Mouse (Mus musculus) ovary, adult 18-20 months (tissue): ENCODE data around the gene Psg25.
"Not testable (repeated sequence)": the region's sequence is repeated elsewhere in the genome, so short reads cannot be mapped to it uniquely, and the experiment has no call there.

ENCODE experiments used
- DNase-seq: peaks from one replicate; pipeline ENCODE4 v3.0.0; 2022; ENCODE audit warnings: low spot score, mixed read lengths

Psg25 gene

GRCm38 (mm10) chr7:18532169-18532568, at the start of gene Psg25:
Gene Psg25 (minus strand): TSS chr7:18532269.
- DNase-seq = no peak

DNA sequence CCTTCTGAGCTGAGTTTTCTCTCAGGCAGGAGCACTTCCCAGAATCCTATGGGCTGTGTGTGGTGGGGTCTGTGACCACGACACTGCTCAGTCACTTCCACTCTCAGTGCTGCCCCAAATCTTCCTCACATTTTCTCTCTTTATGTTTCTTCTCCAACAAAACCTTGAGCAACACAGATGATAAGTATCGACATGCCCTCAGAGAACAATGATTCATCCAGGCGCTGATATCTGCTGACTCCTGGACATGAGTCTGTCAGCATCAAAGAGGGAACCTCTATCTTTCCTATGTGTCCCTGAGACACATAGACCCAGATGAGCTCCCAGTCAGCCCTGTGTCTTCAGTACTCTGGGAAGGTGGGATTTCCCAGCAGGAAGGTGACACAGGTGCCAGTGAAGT, 35.1 kb upstream of the Psg25 start, which contains the start of gene Psg27:
Gene Psg27, minus strand, starts transcription at position 101 of the 400 bp plus-strand sequence.
- DNase-seq = no peak

GRCm38 (mm10) chr7:18559850-18560249, 27.8 kb upstream of the Psg25 start:
- no peak for DNase-seq

DNA sequence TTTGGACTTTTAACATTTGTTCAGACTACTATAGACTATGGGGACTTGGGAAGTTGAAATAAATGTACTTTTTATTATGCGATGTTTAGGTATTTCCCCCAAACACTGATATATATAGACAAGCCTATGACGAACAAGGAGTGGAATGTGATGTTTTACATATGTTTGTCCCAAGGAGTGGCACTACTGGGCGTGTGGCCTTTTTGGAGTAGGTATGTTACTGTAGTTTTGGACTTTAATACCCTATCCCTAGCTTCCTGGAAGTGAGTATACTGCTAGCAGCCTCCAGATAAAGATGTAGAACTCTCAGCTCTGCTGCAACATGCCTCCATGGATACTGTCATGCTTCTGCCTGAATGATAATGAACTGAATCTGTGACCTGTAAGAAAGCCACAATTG, 23.7 kb upstream of the Psg25 start:
- not testable (repeated sequence) for DNase-seq

DNA sequence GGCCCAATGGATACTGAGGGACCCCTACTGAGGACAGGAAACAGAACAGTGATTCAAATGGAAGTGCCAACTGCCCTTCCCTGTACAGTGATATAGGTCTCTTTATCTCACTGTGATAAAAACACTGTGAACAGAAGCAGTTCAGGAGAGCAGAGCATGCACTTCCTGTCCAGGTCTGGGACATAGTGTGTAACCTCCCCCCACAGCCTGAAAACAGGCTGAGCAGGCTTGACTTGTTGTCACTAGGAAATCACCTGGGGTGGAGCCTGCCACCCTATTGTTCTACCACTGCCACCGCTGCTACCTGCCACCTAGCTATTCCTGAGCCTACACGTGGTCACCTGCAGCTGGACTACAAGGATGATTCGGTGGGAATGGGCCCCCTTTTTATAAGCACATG, 1.4 kb upstream of the Psg25 start:
- no peak for DNase-seq

DNA sequence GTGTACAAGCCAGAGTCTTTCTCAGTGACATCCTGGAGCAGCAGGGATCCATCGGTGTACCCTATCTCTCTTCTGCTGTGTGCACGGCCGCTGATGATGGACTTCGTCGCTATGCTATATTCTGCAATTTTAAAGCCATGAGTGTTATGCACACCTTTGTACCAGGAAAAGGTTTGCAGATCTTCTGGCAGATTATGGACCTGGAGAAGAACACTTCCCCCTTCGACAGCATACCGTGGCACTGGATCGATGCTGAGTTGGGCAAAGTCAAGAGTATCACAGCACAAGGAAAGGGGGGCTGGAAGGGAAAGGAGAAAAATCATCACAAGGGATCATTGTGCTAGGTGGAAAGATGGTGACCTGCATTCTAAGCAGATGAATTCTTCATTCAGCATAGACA, 7.4 kb downstream of the Psg25 start:
- no peak for DNase-seq

DNA sequence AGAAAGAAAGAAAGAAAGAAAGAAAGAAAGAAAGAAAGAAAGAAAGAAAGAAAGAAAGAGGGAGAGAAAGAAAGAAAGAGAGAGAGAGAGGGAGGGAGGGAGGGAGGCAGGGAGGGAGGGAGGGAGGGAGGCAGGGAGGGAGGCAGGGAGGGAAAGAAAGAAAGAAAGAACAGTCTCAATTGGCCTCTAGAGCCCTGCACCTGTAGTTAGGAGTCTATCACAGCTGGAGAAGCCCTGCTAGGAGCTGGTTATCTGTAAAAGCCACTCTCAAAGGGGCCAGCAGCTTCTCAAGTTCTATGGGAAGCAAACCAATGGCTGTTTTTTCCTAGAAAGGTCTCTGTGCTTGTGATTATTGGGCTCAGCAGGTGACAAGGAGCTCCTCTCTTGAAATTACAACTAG, 19.2 kb downstream of the Psg25 start:
- DNase-seq = not testable (repeated sequence)

DNA sequence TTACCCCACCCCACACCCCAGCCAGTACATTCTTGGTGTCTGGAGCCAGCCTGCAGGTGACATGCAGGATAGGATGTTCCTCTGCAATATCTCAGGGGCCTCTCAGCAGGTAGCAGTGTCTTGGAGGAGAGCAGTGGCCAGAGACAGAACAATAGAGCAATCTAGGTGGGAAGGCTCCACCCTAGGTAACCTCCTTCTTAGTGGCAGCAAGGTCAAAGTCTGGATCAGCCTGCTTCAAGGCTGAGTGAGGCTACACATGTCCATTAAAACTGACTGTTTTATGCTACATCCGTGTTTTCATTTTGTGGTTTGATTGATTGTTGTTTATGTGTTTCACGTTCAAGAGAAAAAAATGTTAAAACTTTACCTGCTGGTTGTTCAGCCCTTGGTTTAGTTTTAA, 19.7 kb downstream of the Psg25 start:
- DNase-seq = not testable (repeated sequence)

- no peak for DNase-seq
Observed at GRCm38 (mm10) chr7:18511479-18511878, 20.6 kb downstream of the Psg25 start.

- no peak for DNase-seq
Observed at GRCm38 (mm10) chr7:18484077-18484476, 48.0 kb downstream of the Psg25 start, which contains the start of gene Psg26. Gene Psg26 (minus strand): TSS chr7:18484177.
